Mouse (Mus musculus): ENCODE measurements around the gene Fads2.

Fads2 gene

GRCm38 (mm10) chr19:10061624-10062023, 39.9 kb downstream of the Fads2 start:
- no peak for DNase-seq (ENCODE audit: extremely low spot score)

- no peak for DNase-seq (ENCODE audit: extremely low spot score)
Measured at GRCm38 (mm10) chr19:10060783-10061590, 40.6 kb downstream of the Fads2 start.

- DNase-seq (ENCODE audit: extremely low spot score), result peak; percentile 49
Measured at GRCm38 (mm10) chr19:10059911-10060567, 41.5 kb downstream of the Fads2 start.

- no peak for DNase-seq (ENCODE audit: extremely low spot score)
Measured at GRCm38 (mm10) chr19:10058876-10059427, 42.6 kb downstream of the Fads2 start.

- DNase-seq (ENCODE audit: extremely low spot score), result no peak
Measured at GRCm38 (mm10) chr19:10058352-10058825, 43.2 kb downstream of the Fads2 start.

- DNase-seq (ENCODE audit: extremely low spot score), result no peak
Measured at GRCm38 (mm10) chr19:10057486-10058351, 43.8 kb downstream of the Fads2 start.

- no peak for DNase-seq (ENCODE audit: extremely low spot score)
Measured at GRCm38 (mm10) chr19:10056686-10057085, 44.9 kb downstream of the Fads2 start.

GRCm38 (mm10) chr19:10055783-10056660, 45.5 kb downstream of the Fads2 start:
- DNase-seq (ENCODE audit: extremely low spot score), result no peak

GRCm38 (mm10) chr19:10055261-10055660, 46.3 kb downstream of the Fads2 start:
- DNase-seq (ENCODE audit: extremely low spot score), result no peak

GRCm38 (mm10) chr19:10054361-10055075, 47.0 kb downstream of the Fads2 start:
- DNase-seq (ENCODE audit: extremely low spot score), result no peak

GRCm38 (mm10) chr19:10053692-10054260, 47.8 kb downstream of the Fads2 start:
- no peak for DNase-seq (ENCODE audit: extremely low spot score)

- DNase-seq (ENCODE audit: extremely low spot score), result no peak
Measured at GRCm38 (mm10) chr19:10052698-10053097, 48.8 kb downstream of the Fads2 start.

- DNase-seq (ENCODE audit: extremely low spot score), result no peak
Measured at GRCm38 (mm10) chr19:10050438-10050837, 51.1 kb downstream of the Fads2 start.

- no peak for DNase-seq (ENCODE audit: extremely low spot score)
Measured at GRCm38 (mm10) chr19:10049533-10049932, 52.0 kb downstream of the Fads2 start.

GRCm38 (mm10) chr19:10046983-10047382, 54.6 kb downstream of the Fads2 start:
- DNase-seq (ENCODE audit: extremely low spot score), result no peak

GRCm38 (mm10) chr19:10046346-10046745, 55.2 kb downstream of the Fads2 start:
- DNase-seq (ENCODE audit: extremely low spot score), result no peak

- no peak for DNase-seq (ENCODE audit: extremely low spot score)
Measured at GRCm38 (mm10) chr19:10045707-10046106, 55.8 kb downstream of the Fads2 start.

GRCm38 (mm10) chr19:10043643-10044042, 57.9 kb downstream of the Fads2 start:
- DNase-seq (ENCODE audit: extremely low spot score), result no peak

- DNase-seq (ENCODE audit: extremely low spot score), result no peak
Measured at GRCm38 (mm10) chr19:10042816-10043215, 58.7 kb downstream of the Fads2 start.

- no peak for DNase-seq (ENCODE audit: extremely low spot score)
Measured at GRCm38 (mm10) chr19:10042232-10042631, 59.3 kb downstream of the Fads2 start.
